Mouse (Mus musculus) myocyte (in vitro differentiated cells): ENCODE data around the gene Tbc1d14.

Experiments used
- CEBPB ChIP-seq: IDR thresholded peaks from 2 replicates; pipeline ENCODE4 v1.6.1; 2011; ENCODE audit warnings: mild to moderate bottlenecking, moderate library complexity; ENCODE audit not compliant: poor library complexity, insufficient read depth, severe bottlenecking
- E2F4 ChIP-seq: IDR thresholded peaks from one replicate; pipeline ENCODE4 v1.6.1; 2011; ENCODE audit warnings: mild to moderate bottlenecking, control low read depth, moderate library complexity; ENCODE audit not compliant: insufficient read depth
- MAX ChIP-seq: IDR thresholded peaks from one replicate; pipeline ENCODE4 v1.6.1; 2011; ENCODE audit warnings: low read depth, mild to moderate bottlenecking, control low read depth
- MYOD1 ChIP-seq, 3 experiments: IDR thresholded peaks; one replicate each; pipeline ENCODE4 v1.6.1; 2011; ENCODE audit warnings: control low read depth in 2 of 3, low read depth in 2 of 3, mild to moderate bottlenecking in 2 of 3, moderate library complexity in 1 of 3; ENCODE audit not compliant: insufficient read length in 2 of 3, control insufficient read depth in 1 of 3
- MYOG ChIP-seq, 3 experiments: IDR thresholded peaks; one replicate each; pipeline ENCODE4 v1.6.1; 2011; ENCODE audit warnings: control low read depth in 2 of 3, low read depth in 2 of 3, mild to moderate bottlenecking in 2 of 3; ENCODE audit not compliant: insufficient read length in 2 of 3, control insufficient read depth in 1 of 3, insufficient read depth in 1 of 3
- POLR2A ChIP-seq: IDR thresholded peaks from one replicate; pipeline ENCODE4 v1.6.1; 2011; ENCODE audit warnings: low read depth, mild to moderate bottlenecking, control low read depth, moderate library complexity; ENCODE audit not compliant: insufficient read length
- POLR2AphosphoS2 ChIP-seq: IDR thresholded peaks from one replicate; pipeline ENCODE4 v1.6.1; 2011; ENCODE audit warnings: low read depth, control low read depth; ENCODE audit not compliant: insufficient read length
- SRF ChIP-seq: IDR thresholded peaks from one replicate; pipeline ENCODE4 v1.6.1; 2011; ENCODE audit warnings: low read depth; ENCODE audit not compliant: control insufficient read depth, insufficient read length
- TCF12 ChIP-seq: IDR thresholded peaks from one replicate; pipeline ENCODE4 v1.6.1; 2011; ENCODE audit warnings: mild to moderate bottlenecking, control low read depth; ENCODE audit not compliant: poor library complexity, insufficient read depth, severe bottlenecking
- TCF3 ChIP-seq: IDR thresholded peaks from one replicate; pipeline ENCODE4 v1.6.1; 2011; ENCODE audit warnings: low read depth, control low read depth; ENCODE audit not compliant: insufficient read length
- USF1 ChIP-seq: IDR thresholded peaks from one replicate; pipeline ENCODE4 v1.6.1; 2011; ENCODE audit warnings: low read depth, mild to moderate bottlenecking, control low read depth, moderate library complexity

DNA sequence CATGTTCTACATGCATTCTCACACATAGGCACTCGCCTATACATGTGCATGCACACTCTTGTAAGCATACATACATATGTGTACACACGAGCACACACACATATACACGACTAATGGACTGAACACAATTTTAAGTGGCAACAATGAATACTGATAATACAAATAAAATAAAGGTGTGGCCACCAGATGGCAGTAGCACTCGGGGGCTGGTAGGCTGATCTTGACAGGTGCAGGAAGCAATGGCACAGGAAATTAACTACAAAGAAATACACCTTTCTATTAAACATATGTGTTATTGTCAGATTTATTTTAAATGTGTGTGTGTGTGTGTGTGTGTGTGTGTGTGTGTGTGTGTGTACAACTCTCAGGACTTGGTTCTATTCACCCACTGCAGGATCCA is 134.2 kb downstream of the Tbc1d14 start:
- no peak for TF ChIP-seq CEBPB
- no peak for TF ChIP-seq POLR2A
- no peak for TF ChIP-seq USF1
- no peak for TF ChIP-seq SRF
- TF ChIP-seq MYOD1 (IDR thresholded peaks at IDR 0.05; ENCODE audit: control insufficient read depth in 1 of 3, insufficient read length in 2 of 3, low read depth in 2 of 3) = peak in 1 of 3 experiments; percentile 23
- no peak for TF ChIP-seq TCF12
- TF ChIP-seq MAX = no peak
- TF ChIP-seq E2F4 = no peak
- no peak for TF ChIP-seq MYOG (IDR thresholded peaks at IDR 0.05; ENCODE audit: control insufficient read depth in 1 of 3, insufficient read depth in 1 of 3, insufficient read length in 2 of 3, low read depth in 2 of 3)
- TF ChIP-seq POLR2AphosphoS2 = no peak
- no peak for TF ChIP-seq TCF3
